Comparison of ENCODE assay signal across 16 mouse cellular contexts in the genomic region with DNA sequence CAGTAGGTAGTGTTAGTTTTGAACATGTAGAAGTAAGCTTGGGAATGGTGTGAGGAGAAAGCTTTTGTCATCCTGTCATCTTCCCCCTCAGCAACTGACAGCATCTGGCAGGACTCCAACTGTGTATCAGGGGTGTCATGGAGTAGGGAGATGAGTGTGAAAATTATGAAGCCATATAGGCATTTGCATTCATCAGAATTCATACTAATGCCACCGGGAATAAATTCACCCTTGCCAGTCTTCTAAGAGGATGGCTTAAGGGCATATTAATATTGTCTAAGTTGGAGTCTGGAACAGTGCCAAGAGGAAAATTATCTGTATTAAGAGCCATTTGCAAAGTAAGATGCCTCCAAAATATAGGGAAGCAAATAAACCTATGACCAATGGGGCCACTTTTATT.
A peak's percentile ranks its signal among the peaks of the same experiment; 100 is the strongest.
DNase-seq lines count a peak whose midpoint lies in the region; ATAC-seq and TF ChIP-seq lines count a peak whose summit lies in the region.
"Had no signal": no experiment of that assay in that cellular context is flagged by ENCODE, and none has a peak within 500 bp of the region (broad histone marks: within the 10 kb centered on the region; RNA-seq: fewer than 3 reads in every experiment).

No protein-coding gene starts in this region.

- H3K9ac ChIP-seq in forebrain, embryonic 14.5 days (ENCODE audit: low read length), result no peak overlapping the region
- no peak overlapping the region for H3K9ac ChIP-seq in forebrain, embryonic 16.5 days (replicated peaks; ENCODE audit: low read depth, low read length)
- no peak overlapping the region for H3K9ac ChIP-seq in forebrain, postnatal 0 days
- no peak overlapping the region for H3K9ac ChIP-seq in lung, embryonic 14.5 days
- H3K9ac ChIP-seq: embryonic facial prominence, embryonic 12.5 days had no signal

- no peak overlapping the region for H3K27ac ChIP-seq in forebrain, embryonic 14.5 days (ENCODE audit: low read depth, low read length)
- H3K27ac ChIP-seq in forebrain, embryonic 10.5 days, result no peak overlapping the region
- no peak overlapping the region for H3K27ac ChIP-seq in forebrain, embryonic 16.5 days (ENCODE audit: low read length)
- H3K27ac ChIP-seq in forebrain, postnatal 0 days (ENCODE audit: low read depth, low read length), result no peak overlapping the region
- no peak overlapping the region for H3K27ac ChIP-seq in lung, embryonic 14.5 days (ENCODE audit: low read depth)
- H3K27ac ChIP-seq: embryonic facial prominence, embryonic 10.5 days; embryonic facial prominence, embryonic 12.5 days had no signal

- no peaks in the 10 kb centered on the region for H3K27me3 ChIP-seq in forebrain, embryonic 14.5 days (replicated peaks; ENCODE audit: control insufficient read depth, insufficient read depth, low read length)
- H3K27me3 ChIP-seq in forebrain, embryonic 10.5 days (ENCODE audit: poor library complexity, severe bottlenecking), result no peaks in the 10 kb centered on the region
- H3K27me3 ChIP-seq in forebrain, embryonic 16.5 days (replicated peaks; ENCODE audit: control insufficient read depth, insufficient read depth, low read length), result no peaks in the 10 kb centered on the region
- H3K27me3 ChIP-seq in forebrain, postnatal 0 days (ENCODE audit: insufficient read depth, low read length), result no peaks in the 10 kb centered on the region
- H3K27me3 ChIP-seq in lung, embryonic 14.5 days (ENCODE audit: insufficient read depth, low read length), result no peaks in the 10 kb centered on the region
- H3K27me3 ChIP-seq: embryonic facial prominence, embryonic 12.5 days had no signal

- no peak overlapping the region for H3K4me3 ChIP-seq in forebrain, embryonic 14.5 days (ENCODE audit: low read depth, low read length)
- H3K4me3 ChIP-seq in forebrain, embryonic 10.5 days, result no peak overlapping the region
- no peak overlapping the region for H3K4me3 ChIP-seq in forebrain, embryonic 16.5 days (replicated peaks; ENCODE audit: low read length)
- no peak overlapping the region for H3K4me3 ChIP-seq in forebrain, postnatal 0 days (ENCODE audit: low read depth, low read length)
- H3K4me3 ChIP-seq in lung, embryonic 14.5 days (ENCODE audit: low read depth, low read length), result no peak overlapping the region
- H3K4me3 ChIP-seq: embryonic facial prominence, embryonic 10.5 days; embryonic facial prominence, embryonic 12.5 days had no signal

- WGBS in forebrain, embryonic 14.5 days, result 65% methylated on average over 1 of the region's 1 CpGs
- WGBS in forebrain, embryonic 10.5 days, result 95% methylated on average over 1 of the region's 1 CpGs
- 47% methylated on average over 1 of the region's 1 CpGs for WGBS in forebrain, embryonic 16.5 days
- 55% methylated on average over 1 of the region's 1 CpGs for WGBS in forebrain, postnatal 0 days
- 66% methylated on average over 1 of the region's 1 CpGs for WGBS in lung, embryonic 14.5 days

- TF ChIP-seq CTCF in forebrain, postnatal 0 days (IDR thresholded peaks at IDR 0.05; ENCODE audit: low read depth), result no peak
- TF ChIP-seq CTCF in lung, embryonic 14.5 days (IDR thresholded peaks at IDR 0.05; ENCODE audit: low read depth), result no peak

- H3K4me1 ChIP-seq in forebrain, embryonic 14.5 days (ENCODE audit: control insufficient read depth, insufficient read depth, low read length), result no peaks in the 10 kb centered on the region
- no peaks in the 10 kb centered on the region for H3K4me1 ChIP-seq in forebrain, embryonic 10.5 days
- H3K4me1 ChIP-seq in forebrain, embryonic 16.5 days (replicated peaks; ENCODE audit: control insufficient read depth, insufficient read depth, low read length), result no peaks in the 10 kb centered on the region
- no peaks in the 10 kb centered on the region for H3K4me1 ChIP-seq in forebrain, postnatal 0 days (ENCODE audit: insufficient read depth)
- no peaks in the 10 kb centered on the region for H3K4me1 ChIP-seq in lung, embryonic 14.5 days (ENCODE audit: insufficient read depth)
- H3K4me1 ChIP-seq: embryonic facial prominence, embryonic 10.5 days; embryonic facial prominence, embryonic 12.5 days had no signal

- H3K9me3 ChIP-seq in forebrain, embryonic 14.5 days (replicated peaks; ENCODE audit: control insufficient read depth, low read length), result no peaks in the 10 kb centered on the region
- no peaks in the 10 kb centered on the region for H3K9me3 ChIP-seq in forebrain, embryonic 10.5 days
- no peaks in the 10 kb centered on the region for H3K9me3 ChIP-seq in forebrain, embryonic 16.5 days (ENCODE audit: control insufficient read depth, low read length)
- H3K9me3 ChIP-seq in forebrain, postnatal 0 days (ENCODE audit: low read length), result no peaks in the 10 kb centered on the region
- H3K9me3 ChIP-seq in lung, embryonic 14.5 days (ENCODE audit: low read depth, low read length), result no peaks in the 10 kb centered on the region
- H3K9me3 ChIP-seq: embryonic facial prominence, embryonic 10.5 days; embryonic facial prominence, embryonic 12.5 days had no signal

- H3K36me3 ChIP-seq in forebrain, embryonic 14.5 days (ENCODE audit: control insufficient read depth, insufficient read depth, low read length), result no peaks in the 10 kb centered on the region
- no peaks in the 10 kb centered on the region for H3K36me3 ChIP-seq in forebrain, embryonic 10.5 days (replicated peaks)
- no peaks in the 10 kb centered on the region for H3K36me3 ChIP-seq in forebrain, embryonic 16.5 days (ENCODE audit: control insufficient read depth, insufficient read depth)
- no peaks in the 10 kb centered on the region for H3K36me3 ChIP-seq in forebrain, postnatal 0 days (ENCODE audit: insufficient read depth)
- H3K36me3 ChIP-seq in lung, embryonic 14.5 days (ENCODE audit: insufficient read depth), result no peaks in the 10 kb centered on the region
- H3K36me3 ChIP-seq: embryonic facial prominence, embryonic 10.5 days; embryonic facial prominence, embryonic 12.5 days had no signal

- no peak for ATAC-seq in forebrain, embryonic 14.5 days
- peak; percentile 50; the same call in 1 of the 2 replicates for ATAC-seq in forebrain, embryonic 16.5 days
- ATAC-seq in forebrain, postnatal 0 days, result no peak
- no peak for ATAC-seq in lung, embryonic 14.5 days (ENCODE audit: insufficient read depth)

- DNase-seq in forebrain, embryonic 14.5 days (ENCODE audit: low spot score), result peak; percentile 35
- DNase-seq in forebrain, embryonic 10.5 days (ENCODE audit: extremely low spot score, low spot score), result no peak
- no peak for DNase-seq in forebrain, postnatal 0 days
- peak; percentile 11 for DNase-seq in lung, embryonic 14.5 days
- no peak for DNase-seq in lung, postnatal 10 days
- no peak for DNase-seq in kidney, adult 11 months
- DNase-seq: adrenal gland, adult 2 months; adrenal gland, postnatal 10 days; adrenal gland, postnatal 25 days; cerebellum, adult 11-12 months; cerebellum, adult 2 months; cerebellum, adult 9-10 months; cerebellum, postnatal 25 days had no signal

- no peak overlapping the region for H3K4me2 ChIP-seq in forebrain, embryonic 14.5 days (ENCODE audit: low read length)
- no peak overlapping the region for H3K4me2 ChIP-seq in forebrain, embryonic 16.5 days (ENCODE audit: low read length)
- no peak overlapping the region for H3K4me2 ChIP-seq in forebrain, postnatal 0 days (ENCODE audit: low read depth)
- no peak overlapping the region for H3K4me2 ChIP-seq in lung, embryonic 14.5 days
- H3K4me2 ChIP-seq: embryonic facial prominence, embryonic 12.5 days had no signal

Comparison
In these comparisons a context has a peak if more than half of its experiments do, and no peak if none do; other contexts are left out.
1. DNase-seq: peak in forebrain, embryonic 14.5 days (single experiment) and lung, embryonic 14.5 days (single experiment); none in forebrain, embryonic 10.5 days (single experiment), forebrain, postnatal 0 days (single experiment), lung, postnatal 10 days (single experiment) and kidney, adult 11 months (single experiment).